Mouse (Mus musculus) cerebellum, postnatal 4 days (tissue): ENCODE data around the gene Slc4a5.
A peak's percentile ranks its signal among the peaks of the same experiment; 100 is the strongest.

ENCODE experiments used
- DNase-seq, 2 experiments: peaks; one replicate each; pipeline ENCODE4 v3.0.0; 2022; ENCODE audit warnings: low spot score in 2 of 2, mixed read lengths in 1 of 2

Slc4a5 gene

GRCm38 (mm10) chr6:83233306-83233705 lies 13.7 kb downstream of the Slc4a5 start:
- no peak for DNase-seq

GRCm38 (mm10) chr6:83234280-83234741 lies 14.7 kb downstream of the Slc4a5 start:
- no peak for DNase-seq

- DNase-seq = no peak
These were observed 17.5 kb downstream of the Slc4a5 start for GRCm38 (mm10) chr6:83237123-83237522.

GRCm38 (mm10) chr6:83244422-83245061 lies 24.9 kb downstream of the Slc4a5 start:
- DNase-seq = no peak

GRCm38 (mm10) chr6:83245134-83245533 lies 25.5 kb downstream of the Slc4a5 start:
- DNase-seq = peak in 1 of 2 experiments; percentile 19

GRCm38 (mm10) chr6:83245997-83246396 lies 26.4 kb downstream of the Slc4a5 start:
- DNase-seq = no peak

GRCm38 (mm10) chr6:83246750-83247149 lies 27.1 kb downstream of the Slc4a5 start:
- no peak for DNase-seq

GRCm38 (mm10) chr6:83247153-83247552 lies 27.5 kb downstream of the Slc4a5 start:
- no peak for DNase-seq

- no peak for DNase-seq
These were observed 34.6 kb downstream of the Slc4a5 start for GRCm38 (mm10) chr6:83254242-83254641.

- DNase-seq = no peak
These were observed 44.9 kb downstream of the Slc4a5 start for GRCm38 (mm10) chr6:83264516-83264915.

- DNase-seq = peak in 1 of 2 experiments; percentile 38
These were observed 45.6 kb downstream of the Slc4a5 start for GRCm38 (mm10) chr6:83265253-83265652.

GRCm38 (mm10) chr6:83265653-83266052 lies 46.0 kb downstream of the Slc4a5 start:
- no peak for DNase-seq

GRCm38 (mm10) chr6:83267616-83268015 lies 48.0 kb downstream of the Slc4a5 start:
- DNase-seq = no peak

- peak; percentile 84 to 93 for DNase-seq
These were observed 48.7 kb downstream of the Slc4a5 start for GRCm38 (mm10) chr6:83268144-83269010.

GRCm38 (mm10) chr6:83273733-83274132 lies 54.1 kb downstream of the Slc4a5 start:
- DNase-seq = no peak

- peak in 1 of 2 experiments; percentile 5 for DNase-seq
These were observed 57.5 kb downstream of the Slc4a5 start for GRCm38 (mm10) chr6:83277151-83277550.

GRCm38 (mm10) chr6:83278881-83279280 lies 59.3 kb downstream of the Slc4a5 start:
- DNase-seq = no peak

GRCm38 (mm10) chr6:83280256-83280955 lies 60.8 kb downstream of the Slc4a5 start:
- peak in 1 of 2 experiments; percentile 10 for DNase-seq

- DNase-seq = no peak
These were observed 81.0 kb downstream of the Slc4a5 start for GRCm38 (mm10) chr6:83300447-83301229.

GRCm38 (mm10) chr6:83301294-83301693 lies 81.7 kb downstream of the Slc4a5 start:
- DNase-seq = no peak

GRCm38 (mm10) chr6:83302264-83302663 lies 82.6 kb downstream of the Slc4a5 start:
- DNase-seq = no peak
